Mouse (Mus musculus) lung, postnatal 14 days (tissue): ENCODE results near the gene Sorcs3.

ENCODE experiments used
- DNase-seq: peaks from one replicate; pipeline ENCODE4 v3.0.0; 2021

Gene Sorcs3

GRCm38 (mm10) chr19:48205929-48206814, at the start of gene Sorcs3:
Gene Sorcs3, plus strand, starts transcription at chr19:48206025.
- no peak for DNase-seq

- DNase-seq = no peak
Measured at GRCm38 (mm10) chr19:48165341-48165740, 40.5 kb upstream of the Sorcs3 start.

DNA sequence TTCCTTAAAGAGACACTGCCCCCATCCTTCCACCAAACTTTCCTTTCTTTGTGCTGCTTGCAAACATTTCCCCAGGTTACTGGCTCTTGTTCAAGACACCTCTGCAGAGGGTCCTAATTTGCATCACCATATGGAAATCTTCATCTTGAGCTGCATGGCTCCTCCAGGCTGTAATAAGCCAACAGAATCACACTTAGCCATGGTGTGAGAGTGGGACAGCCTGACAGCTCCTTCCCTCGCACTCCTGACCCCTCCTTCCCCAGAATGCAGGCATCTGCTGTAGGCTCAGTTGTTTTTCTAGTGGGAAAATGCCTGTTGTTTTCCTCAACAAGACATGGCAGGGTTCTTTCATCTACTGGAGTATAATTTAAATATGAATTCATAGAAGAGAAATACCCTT, 38.7 kb upstream of the Sorcs3 start:
- DNase-seq = no peak

GRCm38 (mm10) chr19:48168284-48168683, 37.5 kb upstream of the Sorcs3 start:
- no peak for DNase-seq

GRCm38 (mm10) chr19:48174717-48175116, 31.1 kb upstream of the Sorcs3 start:
- no peak for DNase-seq

DNA sequence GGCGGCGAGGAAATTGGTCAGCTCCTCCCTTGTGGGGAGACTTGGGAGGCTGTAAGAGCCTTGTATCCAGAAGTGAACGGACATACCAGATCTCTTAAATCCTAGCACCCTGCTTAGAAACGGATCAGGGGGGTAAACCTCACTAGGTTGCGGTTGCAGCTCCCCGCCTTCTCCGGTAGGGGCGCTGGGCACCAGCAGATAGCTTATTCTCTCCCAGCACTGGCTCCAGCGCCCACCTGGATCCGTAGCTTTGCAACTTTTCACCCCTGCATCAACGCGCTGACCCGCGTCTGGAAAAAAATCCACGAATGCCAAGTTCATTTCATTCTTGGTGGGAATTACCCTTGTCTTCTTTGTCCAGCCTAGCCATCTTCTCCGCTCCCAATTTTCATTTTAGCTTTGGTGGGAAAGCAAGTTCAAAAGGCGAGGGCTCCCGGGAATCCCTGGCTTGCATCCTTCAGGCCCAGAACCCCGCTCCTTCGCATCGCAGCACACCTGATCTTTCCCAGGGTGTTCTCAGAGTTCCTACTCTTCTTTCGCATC, 1.8 kb upstream of the Sorcs3 start:
- DNase-seq = peak; percentile 12

DNA sequence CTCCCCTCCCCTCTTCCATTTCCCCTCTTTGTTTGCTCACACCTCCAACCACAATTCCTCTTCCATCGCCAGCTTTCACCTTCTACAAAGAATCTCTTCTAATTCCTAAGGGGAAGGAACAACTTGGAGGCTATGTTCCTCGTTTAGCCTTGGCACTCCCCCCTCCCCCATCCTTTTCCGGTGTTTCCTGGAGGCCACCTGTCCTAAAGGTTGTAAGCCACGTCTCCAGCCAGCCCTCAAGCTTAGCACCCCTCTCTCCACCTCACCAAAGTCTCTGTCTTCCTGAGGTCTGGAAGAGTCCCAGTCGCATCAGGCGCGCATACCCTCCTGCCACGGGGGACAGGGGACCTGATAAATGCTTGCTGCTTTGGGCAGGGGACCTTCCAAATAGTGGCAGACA, 1.3 kb upstream of the Sorcs3 start:
- DNase-seq = no peak

GRCm38 (mm10) chr19:48204892-48205761, 698 bp upstream of the Sorcs3 start:
- no peak for DNase-seq

- no peak for DNase-seq
Measured at GRCm38 (mm10) chr19:48206861-48207730, 1.3 kb downstream of the Sorcs3 start.

GRCm38 (mm10) chr19:48207731-48208370, 2.0 kb downstream of the Sorcs3 start:
- DNase-seq = no peak

GRCm38 (mm10) chr19:48215379-48215778, 9.6 kb downstream of the Sorcs3 start:
- DNase-seq = no peak

DNA sequence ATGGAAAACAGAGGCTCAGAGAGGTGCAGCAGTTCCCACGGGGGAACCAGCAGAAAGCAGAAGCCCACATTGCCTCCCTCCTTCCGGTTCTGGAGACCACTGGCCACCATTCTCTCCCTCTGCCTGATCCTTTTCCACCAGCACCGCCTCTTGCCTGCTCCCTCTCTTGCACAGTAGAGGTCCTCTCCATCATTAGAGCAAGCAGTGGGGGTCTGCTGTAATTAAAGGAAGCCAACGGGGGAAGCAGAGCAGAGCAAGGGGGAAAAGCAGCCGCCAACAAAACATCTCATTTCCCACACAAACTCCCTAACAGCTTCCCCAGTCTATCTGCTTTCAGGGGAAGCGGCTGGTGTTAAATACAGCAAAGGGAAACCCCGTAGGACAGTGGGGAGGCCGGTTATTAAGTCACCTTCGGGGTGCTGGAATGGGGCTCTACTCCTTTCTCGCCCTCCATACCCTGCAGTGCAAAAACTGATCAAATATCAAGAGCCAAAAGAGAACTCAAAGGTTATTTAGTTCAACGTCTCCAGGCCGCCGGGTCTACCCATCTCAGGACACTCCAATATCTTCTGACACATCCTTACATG, 32.1 kb downstream of the Sorcs3 start:
- DNase-seq = no peak

DNA sequence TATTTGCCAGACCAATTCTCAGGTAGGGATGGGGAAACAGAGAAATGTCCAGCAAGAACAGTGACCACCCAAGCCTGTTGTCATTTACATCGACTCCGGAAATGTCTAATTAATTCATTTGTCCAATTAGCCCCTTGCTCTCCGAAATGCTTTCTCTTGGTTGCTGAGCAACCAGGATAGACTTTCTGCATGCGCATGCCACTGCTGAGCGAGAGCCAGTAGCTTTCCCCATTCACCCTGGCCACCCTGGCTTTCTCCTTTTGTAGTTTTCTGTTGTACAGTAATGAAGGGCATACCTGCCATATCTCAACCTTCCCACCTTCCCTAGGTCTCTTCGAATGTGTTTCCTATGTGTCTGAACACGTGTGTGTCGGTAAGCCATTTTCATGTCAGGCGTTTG, 32.6 kb downstream of the Sorcs3 start:
- no peak for DNase-seq

DNA sequence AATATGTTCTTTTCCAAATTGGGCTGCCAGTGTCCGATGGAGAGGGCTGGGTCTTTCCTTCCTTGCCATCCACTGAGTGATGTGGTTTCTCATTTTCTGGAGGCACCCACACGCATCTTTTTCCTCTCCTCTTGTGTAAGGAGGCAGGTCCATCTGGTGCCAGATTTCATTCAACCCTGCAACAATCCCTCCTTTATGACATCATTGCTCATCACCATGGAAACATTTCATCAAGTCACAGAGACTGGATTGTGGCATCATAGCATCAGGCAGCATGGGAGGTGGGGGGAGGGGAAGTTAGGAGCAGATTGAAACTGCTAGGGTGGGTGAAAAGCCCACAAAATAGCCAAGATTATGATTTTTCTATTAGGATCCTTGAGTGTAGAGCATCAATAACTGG, 35.1 kb downstream of the Sorcs3 start:
- no peak for DNase-seq

DNA sequence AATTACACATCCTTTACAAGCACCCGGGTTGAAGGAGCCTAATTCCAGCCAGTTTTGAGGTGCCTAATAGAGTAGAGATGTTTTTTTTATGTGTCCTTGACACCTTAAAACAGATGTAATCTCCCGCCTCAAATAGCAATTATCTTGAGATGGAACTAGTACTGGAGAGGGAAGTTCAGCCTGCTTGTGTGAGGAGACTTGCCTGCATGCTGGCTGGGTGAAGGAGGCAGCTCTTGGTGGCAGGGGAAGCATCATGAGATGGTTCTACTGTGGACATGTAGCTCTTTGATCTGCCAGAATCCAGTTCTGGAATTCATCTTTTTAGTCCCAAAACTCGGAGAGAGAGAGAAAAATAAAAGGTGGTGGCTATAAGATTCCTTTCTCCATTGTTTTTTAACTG, 38.2 kb downstream of the Sorcs3 start:
- no peak for DNase-seq

DNA sequence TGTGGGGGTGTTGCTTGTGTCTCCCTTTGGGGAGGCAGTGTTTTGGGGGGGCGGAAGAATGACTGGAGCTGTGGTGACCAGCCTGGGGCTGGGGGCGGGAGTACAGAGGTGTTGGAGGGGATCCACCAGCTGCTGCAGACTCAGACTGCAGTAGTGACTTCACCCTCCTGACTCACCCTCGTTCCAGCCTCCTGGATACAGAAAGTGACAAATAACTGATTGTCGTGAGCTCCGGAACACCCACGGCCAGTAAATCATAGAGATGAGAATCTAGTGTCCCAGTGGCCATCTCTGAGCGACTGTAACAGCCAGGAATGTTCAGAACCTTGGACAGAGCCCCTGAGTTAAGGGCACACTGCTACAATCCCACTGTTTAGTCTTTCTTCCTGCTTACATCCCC, 53.4 kb downstream of the Sorcs3 start:
- DNase-seq = no peak

DNA sequence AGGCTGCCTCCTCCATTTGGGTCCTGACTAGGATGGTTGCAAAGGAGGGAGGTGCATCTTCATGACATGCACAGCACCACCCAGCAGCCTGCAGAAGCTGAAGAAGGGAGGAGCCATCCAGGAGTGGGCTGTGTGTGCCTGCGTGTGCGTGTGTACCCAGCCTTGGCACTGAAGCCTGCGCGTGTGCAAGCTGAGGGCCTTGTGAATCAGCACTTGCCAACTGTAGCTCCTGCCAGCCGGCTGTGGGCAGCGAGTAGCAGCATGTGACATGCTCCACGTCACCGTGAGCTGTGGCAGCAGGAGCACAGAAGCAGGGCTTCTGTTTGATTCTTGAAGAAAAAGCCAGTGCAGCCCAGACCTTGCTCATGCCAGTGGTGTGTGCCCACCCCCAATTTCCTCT, 54.8 kb downstream of the Sorcs3 start:
- DNase-seq = no peak

GRCm38 (mm10) chr19:48263750-48264149, 57.9 kb downstream of the Sorcs3 start:
- no peak for DNase-seq

DNA sequence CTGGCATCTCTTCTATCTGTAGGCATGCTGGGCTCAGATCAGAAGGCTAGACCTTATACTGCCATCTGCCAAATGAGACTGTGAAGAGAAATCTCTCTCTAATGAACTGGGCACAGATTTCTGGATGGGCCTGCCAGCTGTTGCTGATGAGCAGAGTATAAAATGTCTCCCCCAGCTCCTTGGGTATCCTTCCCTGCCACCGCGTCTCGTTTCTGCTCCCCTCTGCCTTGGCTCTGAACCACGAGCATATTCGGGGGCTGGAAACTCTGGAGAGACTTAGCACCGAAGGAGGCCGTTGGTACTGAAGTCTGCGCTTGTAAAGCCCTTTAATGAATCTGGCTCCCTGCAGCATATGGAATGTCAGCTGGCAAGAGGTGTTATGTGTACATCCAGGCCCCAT, 74.4 kb downstream of the Sorcs3 start:
- DNase-seq = no peak

- DNase-seq = no peak
Measured at GRCm38 (mm10) chr19:48282250-48282649, 76.4 kb downstream of the Sorcs3 start.

DNA sequence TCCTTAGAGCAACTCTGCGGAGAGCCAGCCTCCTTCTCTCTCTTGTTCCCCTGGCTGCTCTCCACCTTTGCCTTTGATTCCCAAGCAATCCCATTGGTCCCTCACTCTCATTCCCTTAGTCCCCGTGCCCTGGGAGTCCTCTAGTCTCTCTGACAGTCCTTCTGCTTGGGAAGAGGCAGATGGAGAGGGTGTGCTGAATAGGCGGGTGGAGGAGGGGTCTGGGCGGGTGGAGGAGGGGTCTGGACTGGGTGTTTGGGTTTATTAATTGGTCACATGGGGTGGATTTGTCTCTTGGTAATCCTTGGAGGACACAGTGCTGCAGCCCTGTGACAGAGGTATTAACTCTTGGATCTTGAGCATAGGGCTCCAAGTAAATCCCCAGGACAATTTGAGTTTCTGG, 77.4 kb downstream of the Sorcs3 start:
- DNase-seq = no peak
